Mouse (Mus musculus) embryonic fibroblast, embryonic 13.5 days (primary cell): ENCODE results near the gene Hist1h4c.
"Not testable (repeated sequence)": the region's sequence is repeated elsewhere in the genome, so short reads cannot be mapped to it uniquely, and the experiment has no call there.

Experiments used
- CTCF ChIP-seq: IDR thresholded peaks from 2 replicates; pipeline ENCODE4 v1.5.1; 2011; ENCODE audit warnings: mild to moderate bottlenecking, control low read depth, low read length, moderate library complexity, borderline replicate concordance; ENCODE audit not compliant: insufficient read depth
- POLR2A ChIP-seq: IDR thresholded peaks from 2 replicates; pipeline ENCODE4 v1.6.1; 2011; ENCODE audit warnings: low read depth, mild to moderate bottlenecking, control low read depth, low read length, moderate library complexity

DNA sequence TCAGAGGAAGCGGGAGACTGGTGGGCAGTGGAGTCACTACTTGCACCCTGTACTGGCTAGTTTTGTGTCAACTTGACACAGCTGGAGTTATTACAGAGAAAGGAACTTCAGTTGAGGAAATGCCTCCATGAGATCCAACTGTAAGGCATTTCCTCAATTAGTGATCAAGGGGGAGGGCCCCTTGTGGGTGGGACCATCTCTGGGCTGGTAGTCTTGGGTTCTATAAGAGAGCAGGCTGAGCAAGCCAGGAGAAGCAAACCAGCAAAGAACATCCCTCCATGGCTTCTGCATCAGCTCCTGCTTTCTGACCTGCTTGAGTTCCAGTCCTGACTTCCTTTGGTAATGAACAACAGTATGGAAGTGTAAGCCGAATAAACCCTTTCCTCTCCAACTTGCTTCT is 4.5 kb upstream of the Hist1h4c start:
- TF ChIP-seq POLR2A, CTCF: not testable (repeated sequence)
